ENCODE assay signal across 8 mouse cellular contexts in genomic region chr6:51470311-51471178, GRCm38 (mm10). TPM values are rescaled to one million over a fixed set of nuclear protein-coding genes. Genes with fewer than 3 reads are reported as not detected.
DNase-seq lines count a peak whose midpoint lies in the region; ATAC-seq and TF ChIP-seq lines count a peak whose summit lies in the region.

TSS of gene Cbx3 (plus strand) at chr6:51470360.

- H3K79me2 ChIP-seq in liver, adult 2 months (ENCODE audit: control insufficient read depth, insufficient read depth, low read length), result peaks cover 17% of the 10 kb centered on the region; the same call in 1 of the 2 replicates
- peaks cover 87% of the 10 kb centered on the region for H3K79me2 ChIP-seq in myocyte (ENCODE audit: control insufficient read depth, insufficient read depth)

- TF ChIP-seq POLR2A in bone marrow macrophage, adult 2 months (IDR thresholded peaks at IDR 0.05; ENCODE audit: borderline replicate concordance, low read depth, low read length), result no peak
- TF ChIP-seq POLR2A in liver, adult 2 months (IDR thresholded peaks at IDR 0.05; ENCODE audit: extremely low read depth, insufficient read depth, low read length), result no peak; the same call in 1 of the 2 replicates
- peak; percentile 57 for TF ChIP-seq POLR2A in myocyte (IDR thresholded peaks at IDR 0.05; ENCODE audit: insufficient read length, low read depth)

- TF ChIP-seq CTCF in bone marrow macrophage, adult 2 months (IDR thresholded peaks at IDR 0.05; ENCODE audit: low read depth, low read length), result no peak
- TF ChIP-seq CTCF in liver, adult 2 months (IDR thresholded peaks at IDR 0.05; ENCODE audit: low read depth, low read length), result no peak

- peak within 1 kb of the TSS; percentile 43 for H3K4me2 ChIP-seq in embryonic facial prominence, embryonic 15.5 days (replicated peaks)
- H3K4me2 ChIP-seq in kidney, embryonic 14.5 days (replicated peaks; ENCODE audit: low read depth, low read length), result peak within 1 kb of the TSS; percentile 43
- H3K4me2 ChIP-seq in myocyte (ENCODE audit: low read depth), result peak within 1 kb of the TSS; percentile 68
- H3K4me2 ChIP-seq in stomach, embryonic 14.5 days (replicated peaks; ENCODE audit: low read depth, low read length), result peak within 1 kb of the TSS; percentile 56

- H3K36me3 ChIP-seq in embryonic facial prominence, embryonic 15.5 days, result peaks cover 37% of the 10 kb centered on the region
- peaks cover 52% of the 10 kb centered on the region for H3K36me3 ChIP-seq in kidney, embryonic 14.5 days (ENCODE audit: control insufficient read depth, insufficient read depth, low read length)
- H3K36me3 ChIP-seq in liver, adult 2 months (ENCODE audit: control insufficient read depth, insufficient read depth, low read length), result peaks cover 20% of the 10 kb centered on the region
- H3K36me3 ChIP-seq in myocyte (ENCODE audit: control insufficient read depth, insufficient read depth), result peaks cover 37% of the 10 kb centered on the region
- H3K36me3 ChIP-seq in stomach, embryonic 14.5 days (ENCODE audit: control insufficient read depth, insufficient read depth, low read length), result peaks cover 47% of the 10 kb centered on the region

- WGBS in embryonic facial prominence, embryonic 15.5 days, result under 1% methylated on average over 97 of the region's 99 CpGs
- 2% methylated on average over 52 of the region's 99 CpGs for WGBS in kidney, embryonic 14.5 days
- under 1% methylated on average over 88 of the region's 99 CpGs for WGBS in liver, adult 2 months
- WGBS in stomach, embryonic 14.5 days, result under 1% methylated on average over 91 of the region's 99 CpGs

- peak; percentile 70 to 84 for DNase-seq in B cell, adult 2 months
- peak; percentile 71 to 72 for DNase-seq in heart, adult 9 months (ENCODE audit: low spot score in 2 of 2)
- no peak for DNase-seq in liver, adult 2 months (ENCODE audit: extremely low read depth, low read depth, low spot score)

- peak; percentile 89 for ATAC-seq in embryonic facial prominence, embryonic 15.5 days (ENCODE audit: insufficient number of reproducible peaks, low FRiP score, low TSS enrichment, low read depth)
- peak; percentile 88 for ATAC-seq in kidney, embryonic 14.5 days (ENCODE audit: low FRiP score, low TSS enrichment)
- peak; percentile 85 for ATAC-seq in stomach, embryonic 14.5 days (ENCODE audit: insufficient number of reproducible peaks, insufficient read depth, low FRiP score, low read depth)

- H3K27me3 ChIP-seq in embryonic facial prominence, embryonic 15.5 days, result no peaks in the 10 kb centered on the region
- H3K27me3 ChIP-seq in kidney, embryonic 14.5 days (ENCODE audit: control insufficient read depth, insufficient read depth, low read length), result no peaks in the 10 kb centered on the region
- H3K27me3 ChIP-seq in liver, adult 2 months (ENCODE audit: control insufficient read depth, insufficient read depth, low read length), result no peaks in the 10 kb centered on the region
- no peaks in the 10 kb centered on the region for H3K27me3 ChIP-seq in myocyte (ENCODE audit: control insufficient read depth, insufficient read depth, insufficient read length)
- H3K27me3 ChIP-seq in stomach, embryonic 14.5 days (ENCODE audit: control insufficient read depth, insufficient read depth, low read length), result no peaks in the 10 kb centered on the region

- peak within 1 kb of the TSS; percentile 83 for H3ac ChIP-seq in myocyte (ENCODE audit: control insufficient read depth, insufficient read length)

- peak within 1 kb of the TSS; percentile 96 for H3K9ac ChIP-seq in embryonic facial prominence, embryonic 15.5 days
- H3K9ac ChIP-seq in kidney, embryonic 14.5 days (ENCODE audit: low read depth, low read length), result peak within 1 kb of the TSS; percentile 100
- peak within 1 kb of the TSS; percentile 97 for H3K9ac ChIP-seq in liver, adult 2 months (ENCODE audit: low read depth, low read length)
- H3K9ac ChIP-seq in stomach, embryonic 14.5 days (replicated peaks; ENCODE audit: low read depth, low read length), result peak within 1 kb of the TSS; percentile 100

- peak within 1 kb of the TSS; percentile 95 for H3K27ac ChIP-seq in bone marrow macrophage, adult 2 months (ENCODE audit: insufficient read depth, low read depth, low read length)
- peak within 1 kb of the TSS; percentile 100 for H3K27ac ChIP-seq in embryonic facial prominence, embryonic 15.5 days (replicated peaks)
- H3K27ac ChIP-seq in kidney, embryonic 14.5 days (ENCODE audit: low read depth, low read length), result peak within 1 kb of the TSS; percentile 100
- peak within 1 kb of the TSS; percentile 93 for H3K27ac ChIP-seq in liver, adult 2 months (replicated peaks; ENCODE audit: insufficient read depth, low read depth, low read length)
- H3K27ac ChIP-seq in stomach, embryonic 14.5 days (ENCODE audit: low read length), result peak within 1 kb of the TSS; percentile 100

- no peaks in the 10 kb centered on the region for H3K9me3 ChIP-seq in embryonic facial prominence, embryonic 15.5 days (replicated peaks)
- no peaks in the 10 kb centered on the region for H3K9me3 ChIP-seq in kidney, embryonic 14.5 days (ENCODE audit: control insufficient read depth, low read length)
- H3K9me3 ChIP-seq in stomach, embryonic 14.5 days (ENCODE audit: control insufficient read depth, low read depth, low read length), result no peaks in the 10 kb centered on the region

- peaks cover 14% of the 10 kb centered on the region for H3K4me1 ChIP-seq in bone marrow macrophage, adult 2 months (ENCODE audit: control insufficient read depth, insufficient read depth, low read length)
- peaks cover 23% of the 10 kb centered on the region for H3K4me1 ChIP-seq in embryonic facial prominence, embryonic 15.5 days
- peaks cover 32% of the 10 kb centered on the region for H3K4me1 ChIP-seq in kidney, embryonic 14.5 days (ENCODE audit: control insufficient read depth, insufficient read depth, low read length)
- peaks cover 4% of the 10 kb centered on the region; the same call in 1 of the 2 replicates for H3K4me1 ChIP-seq in liver, adult 2 months (ENCODE audit: control insufficient read depth, insufficient read depth, low read length)
- peaks cover 27% of the 10 kb centered on the region for H3K4me1 ChIP-seq in stomach, embryonic 14.5 days (ENCODE audit: control insufficient read depth, insufficient read depth, low read length)

- H3K4me3 ChIP-seq in bone marrow macrophage, adult 2 months (ENCODE audit: insufficient read depth, low read length), result peak within 1 kb of the TSS; percentile 90
- peak within 1 kb of the TSS; percentile 87 for H3K4me3 ChIP-seq in embryonic facial prominence, embryonic 15.5 days (replicated peaks)
- H3K4me3 ChIP-seq in kidney, embryonic 14.5 days (ENCODE audit: low read length), result peak within 1 kb of the TSS; percentile 97
- H3K4me3 ChIP-seq in liver, adult 2 months (ENCODE audit: insufficient read depth, low read depth, low read length), result peak within 1 kb of the TSS; percentile 97
- H3K4me3 ChIP-seq in myocyte, result peak within 1 kb of the TSS; percentile 80
- peak within 1 kb of the TSS; percentile 98 for H3K4me3 ChIP-seq in stomach, embryonic 14.5 days (ENCODE audit: low read depth, low read length)

TF ChIP-seq in myocyte, 11 proteins besides CTCF, POLR2A, EP300 and RAD21:
- no peak for TF ChIP-seq REST (IDR thresholded peaks at IDR 0.05; ENCODE audit: insufficient read depth, insufficient read length)
- TF ChIP-seq MYOG (IDR thresholded peaks at IDR 0.05; ENCODE audit: control insufficient read depth in 1 of 3, insufficient read depth in 1 of 3, insufficient read length in 2 of 3, low read depth in 2 of 3), result peak in 2 of 3 experiments; percentile 13 to 55
- peak; percentile 16 for TF ChIP-seq POLR2AphosphoS2 (IDR thresholded peaks at IDR 0.05; ENCODE audit: insufficient read length, low read depth)
- TF ChIP-seq MYOD1 (IDR thresholded peaks at IDR 0.05; ENCODE audit: control insufficient read depth in 1 of 3, insufficient read length in 2 of 3, low read depth in 2 of 3), result peak in 1 of 3 experiments; percentile 36
- TF ChIP-seq E2F4 (IDR thresholded peaks at IDR 0.05; ENCODE audit: insufficient read depth), result no peak
- TF ChIP-seq MAX (IDR thresholded peaks at IDR 0.05; ENCODE audit: low read depth), result no peak
- TF ChIP-seq TCF3 (IDR thresholded peaks at IDR 0.05; ENCODE audit: insufficient read length, low read depth), result no peak
- TF ChIP-seq USF1 (IDR thresholded peaks at IDR 0.05; ENCODE audit: low read depth), result no peak
- no peak for TF ChIP-seq CEBPB (IDR thresholded peaks at IDR 0.05; ENCODE audit: insufficient read depth, poor library complexity, severe bottlenecking)
- no peak for TF ChIP-seq SRF (IDR thresholded peaks at IDR 0.05; ENCODE audit: control insufficient read depth, insufficient read length, low read depth)
- TF ChIP-seq TCF12 (IDR thresholded peaks at IDR 0.05; ENCODE audit: insufficient read depth, poor library complexity, severe bottlenecking), result no peak

RNA-seq across cellular contexts. Expression of gene Cbx3, which starts in this region (rescaled TPM):
- polyA plus RNA-seq in bone marrow macrophage, adult 2 months (2012; ENCODE audit: insufficient read depth, insufficient read length, missing spikeins), result 107 and 108 TPM in 2 replicates
- 380 and 384 TPM in 2 replicates for polyA plus RNA-seq in embryonic facial prominence, embryonic 15.5 days (2015; fragmentation: Nextera tagmentation; extraction: Ambion mirVana)
- 559 and 786 TPM in 2 replicates for polyA plus RNA-seq in kidney, embryonic 14.5 days (2014; fragmentation: Nextera tagmentation; extraction: Ambion mirVana)
- total RNA-seq in liver, adult 2 months (2014; rRNA removed), result 37.7 and 42.0 TPM in 2 replicates
- polyA plus RNA-seq in liver, adult 2 months (2012; rRNA removed), result 3.7 TPM in 2 replicates
- polyA plus RNA-seq in myocyte (2012; fragmentation: generic; extraction: Trizol), result 35.6 TPM
- 500 and 504 TPM in 2 replicates for polyA plus RNA-seq in stomach, embryonic 14.5 days (2014; fragmentation: Nextera tagmentation; extraction: Ambion mirVana)
